Mouse (Mus musculus): Measurements from ENCODE around the gene BC107364.
"Not testable (repeated sequence)": the region's sequence is repeated elsewhere in the genome, so short reads cannot be mapped to it uniquely, and the experiment has no call there.

Gene BC107364

DNA sequence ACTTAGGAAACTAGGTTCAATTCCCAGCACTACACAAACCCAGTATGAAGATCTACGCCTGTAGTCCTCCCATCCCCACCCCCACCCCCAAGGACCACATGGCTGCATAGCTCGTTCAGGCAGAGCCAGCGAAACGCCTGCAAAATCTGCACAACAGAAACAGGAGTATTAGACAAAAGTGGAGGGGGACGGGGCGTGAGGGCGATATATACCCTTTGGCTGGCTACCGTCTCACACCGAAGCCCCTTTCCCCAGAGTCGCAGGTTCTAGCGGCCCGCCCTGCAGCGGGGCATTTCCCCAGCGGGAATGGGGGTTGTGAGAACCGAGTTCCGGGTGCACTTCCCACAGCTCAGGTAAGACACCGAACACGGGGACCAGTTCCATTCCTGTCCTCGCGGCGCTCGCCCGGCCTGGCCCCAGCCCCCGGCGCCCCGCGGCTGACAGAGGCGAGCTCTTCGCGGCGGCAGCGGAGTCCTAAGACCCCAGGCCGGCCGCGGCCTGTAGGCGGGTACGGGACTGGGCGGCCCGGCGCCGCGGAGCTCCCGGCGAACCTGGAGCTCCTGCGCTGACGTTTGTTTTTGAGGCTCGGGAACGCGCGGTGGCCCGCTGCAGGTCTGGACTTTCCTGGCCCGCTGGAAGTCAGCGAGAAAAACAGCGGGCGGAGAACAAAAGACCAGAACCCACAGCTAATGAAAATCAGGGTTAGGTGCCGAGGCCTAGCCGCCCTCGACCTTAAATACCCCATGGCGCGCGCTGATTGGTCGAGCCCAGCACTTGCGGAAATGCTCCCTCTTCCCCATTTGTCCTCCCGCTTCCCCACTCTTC, 37.8 kb downstream of the BC107364 start:
- DNase-seq (ENCODE audit: low spot score in 2 of 2): peak; percentile 32 to 45

DNA sequence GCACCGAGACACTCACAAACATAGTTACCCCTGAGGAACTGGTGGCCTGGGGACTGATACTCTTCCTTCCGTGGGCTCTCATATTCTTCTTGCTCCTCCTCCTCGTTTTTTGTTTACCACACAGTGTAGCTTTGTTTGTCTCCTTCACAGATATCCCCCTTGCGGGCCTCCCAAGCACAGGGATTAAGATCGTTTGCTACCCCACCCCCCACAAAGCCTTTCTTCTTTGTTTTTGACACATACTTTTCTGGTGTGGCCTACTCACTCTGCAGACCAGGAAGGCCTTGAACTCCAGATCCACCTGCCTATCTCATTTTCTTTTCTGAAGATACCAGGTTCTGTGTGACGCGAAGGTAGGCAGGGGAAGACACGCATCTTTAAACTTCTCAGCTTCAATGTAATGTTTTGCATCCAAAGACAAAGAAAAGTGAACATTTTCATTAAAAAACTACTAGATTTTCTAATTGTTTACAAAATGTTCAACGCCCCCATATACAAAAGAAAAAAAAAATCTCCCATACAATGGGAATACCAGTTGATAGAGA, 38.5 kb downstream of the BC107364 start:
- DNase-seq (ENCODE audit: low spot score in 2 of 2): no peak

DNA sequence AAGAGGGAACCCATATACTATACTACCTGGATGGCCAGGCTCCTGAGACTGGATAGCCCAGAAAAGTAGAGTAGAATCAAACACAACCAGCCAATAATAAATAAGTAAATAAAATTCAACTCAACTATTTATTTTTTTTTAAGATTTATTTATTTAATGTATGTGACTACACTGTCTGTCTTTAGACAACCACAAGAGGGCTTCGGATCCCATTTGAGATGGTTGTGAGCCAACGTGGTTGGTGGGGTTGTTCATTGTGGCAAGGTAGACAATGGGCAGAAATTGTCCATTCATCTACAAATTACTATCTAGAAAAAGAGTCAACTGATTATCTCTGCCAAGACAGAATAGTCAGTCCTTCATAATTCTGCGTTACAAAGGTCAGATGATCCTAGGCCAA, 40.3 kb downstream of the BC107364 start:
- DNase-seq (ENCODE audit: low spot score in 2 of 2): no peak

DNA sequence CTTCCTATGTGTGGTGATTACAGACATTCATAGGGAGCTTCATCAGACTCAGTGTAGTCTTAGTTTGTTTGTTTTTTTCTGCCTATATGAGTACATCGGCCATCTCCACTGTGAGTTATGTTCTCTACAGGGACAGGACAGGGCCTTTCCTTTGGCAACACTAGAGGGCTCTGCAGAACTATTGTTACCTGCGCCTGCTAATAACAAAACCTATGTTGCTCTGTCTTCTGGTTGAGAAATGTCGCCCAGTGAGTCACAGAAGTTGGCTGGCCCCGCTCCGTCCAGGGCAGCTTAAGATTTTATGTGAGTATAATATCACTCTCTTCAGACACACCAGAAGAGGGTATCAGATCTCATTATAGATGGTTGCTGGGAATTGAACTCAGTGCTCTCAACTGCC, 41.1 kb downstream of the BC107364 start:
- DNase-seq (ENCODE audit: low spot score in 2 of 2): no peak

DNA sequence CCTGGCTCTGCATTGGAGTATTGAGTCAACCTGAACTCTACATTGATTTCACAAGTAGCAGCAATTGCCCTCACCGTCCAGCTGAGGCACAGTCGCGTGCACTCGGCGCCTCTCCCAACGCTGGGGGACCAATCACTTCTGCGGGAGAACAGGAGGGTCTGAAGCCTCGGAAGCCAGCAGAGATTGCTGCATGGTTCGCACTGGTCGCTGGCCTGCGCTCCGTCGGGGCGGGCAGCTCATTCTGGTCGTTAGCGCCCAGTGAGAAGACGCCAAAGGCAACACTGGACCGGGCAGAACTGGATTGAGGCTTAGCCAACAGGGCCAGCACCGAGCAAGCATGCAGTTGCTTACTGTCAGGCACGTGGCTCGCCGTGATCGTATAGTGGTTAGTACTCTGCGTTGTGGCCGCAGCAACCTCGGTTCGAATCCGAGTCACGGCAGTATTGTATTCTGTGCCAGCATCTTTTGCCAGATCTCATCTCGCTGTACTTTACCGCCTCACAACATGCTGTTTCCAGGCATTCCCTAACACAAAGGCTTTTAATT, 42.3 kb downstream of the BC107364 start:
- DNase-seq (ENCODE audit: low spot score in 2 of 2): no peak

DNA sequence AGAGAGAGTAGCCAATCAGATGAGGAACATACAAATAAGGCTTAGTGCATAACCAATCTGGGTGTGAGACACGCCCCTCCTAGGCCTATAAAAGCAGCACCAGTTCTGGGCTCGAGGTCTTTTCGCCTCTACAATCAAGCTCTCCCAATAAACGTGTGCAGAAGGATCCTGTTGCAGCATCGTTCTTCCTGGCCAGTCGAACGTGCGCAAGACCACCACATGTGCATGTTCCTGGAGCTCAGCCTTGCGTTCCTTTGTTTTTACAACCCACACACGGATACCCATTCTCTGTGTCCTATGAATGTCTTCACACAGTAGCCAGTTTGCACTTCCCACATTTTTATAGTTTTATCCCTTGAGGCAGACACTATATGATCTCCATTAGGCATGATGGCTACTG, 44.0 kb downstream of the BC107364 start:
- DNase-seq (ENCODE audit: low spot score in 2 of 2): not testable (repeated sequence)

DNA sequence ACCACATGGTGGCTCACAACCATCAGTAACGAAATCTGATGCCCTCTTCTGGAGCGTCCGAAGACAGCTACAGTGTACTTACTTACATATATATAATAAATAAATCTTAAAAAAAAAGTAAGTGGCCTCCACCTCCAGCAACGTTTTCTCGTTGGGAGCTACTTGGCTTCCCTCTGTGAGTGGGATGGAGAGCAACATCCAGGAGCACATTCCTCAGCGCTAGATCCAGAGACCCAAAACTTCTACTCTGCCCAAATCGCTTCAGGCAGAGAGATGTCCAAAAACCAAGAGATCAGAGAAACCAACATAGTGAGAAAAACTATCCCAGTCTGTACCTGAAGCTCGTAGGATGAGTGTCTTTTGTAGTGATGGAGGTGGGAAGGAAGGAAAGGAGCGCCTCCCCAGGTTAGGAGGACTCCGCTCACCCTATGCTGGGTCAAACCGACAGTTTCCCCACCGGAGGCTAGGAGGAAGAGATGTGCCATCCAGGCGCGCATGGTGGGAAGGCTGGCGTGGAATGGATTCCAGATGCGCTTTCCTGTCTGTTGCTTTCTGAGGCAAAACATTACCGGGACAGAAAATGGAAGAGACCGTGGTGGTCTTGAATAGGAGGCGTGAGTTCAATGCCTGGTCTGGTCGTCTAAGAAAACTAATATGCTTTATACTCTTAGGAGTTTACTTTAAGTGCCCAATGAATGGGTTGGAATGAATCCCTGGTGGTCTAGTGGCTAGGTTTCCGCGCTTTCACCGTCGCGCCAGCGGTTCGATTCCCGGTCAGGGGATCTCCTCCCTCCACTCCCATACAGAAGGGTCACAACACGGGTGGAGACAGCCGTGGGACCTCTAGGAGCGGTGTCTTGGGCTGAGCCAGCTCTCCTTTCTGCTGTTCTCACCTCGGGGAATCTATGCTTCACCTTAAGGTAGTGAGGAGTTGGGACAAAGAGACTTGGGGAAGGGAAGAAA, 46.3 kb downstream of the BC107364 start:
- DNase-seq (ENCODE audit: low spot score in 2 of 2): no peak

DNA sequence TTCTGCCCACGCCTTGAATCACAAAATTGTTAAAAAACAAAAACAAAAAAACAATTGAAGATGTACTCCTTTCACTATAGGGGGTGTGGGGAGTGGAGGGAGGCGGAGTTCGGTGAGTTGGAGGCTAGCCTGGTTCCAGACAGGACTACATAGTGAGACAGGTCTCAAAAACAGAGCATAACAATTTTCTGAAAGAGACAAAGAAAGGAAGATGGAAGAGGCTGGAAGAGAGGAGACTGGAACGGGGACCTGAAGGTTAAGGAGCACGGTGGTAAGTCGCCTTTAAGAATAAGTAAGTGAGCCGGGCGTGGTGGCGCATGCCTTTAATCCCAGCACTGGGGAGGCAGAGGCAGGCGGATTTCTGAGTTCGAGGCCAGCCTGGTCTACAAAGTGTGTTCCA, 47.1 kb downstream of the BC107364 start:
- no peak for DNase-seq (ENCODE audit: low spot score in 2 of 2)

DNA sequence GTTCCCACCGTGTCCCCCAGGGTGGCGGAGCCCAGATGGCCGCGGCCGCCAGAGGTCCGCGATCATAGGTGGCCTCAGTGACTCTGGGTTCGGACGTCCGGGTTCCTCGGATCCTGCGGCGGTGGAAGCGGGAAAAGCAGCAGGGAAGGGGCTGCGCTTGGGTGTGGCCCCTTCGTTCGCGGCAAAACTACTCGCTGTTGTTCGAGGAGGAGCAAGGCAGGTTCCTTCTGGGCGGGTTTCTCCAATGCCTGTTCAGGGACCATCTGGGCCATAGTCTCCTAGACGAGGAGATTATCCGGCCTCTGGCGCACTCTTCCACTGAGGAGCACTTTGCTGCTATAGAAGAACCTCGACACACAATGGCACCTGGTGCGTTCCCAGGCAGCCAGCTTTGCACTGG, 47.7 kb downstream of the BC107364 start:
- no peak for DNase-seq (ENCODE audit: low spot score in 2 of 2)

DNA sequence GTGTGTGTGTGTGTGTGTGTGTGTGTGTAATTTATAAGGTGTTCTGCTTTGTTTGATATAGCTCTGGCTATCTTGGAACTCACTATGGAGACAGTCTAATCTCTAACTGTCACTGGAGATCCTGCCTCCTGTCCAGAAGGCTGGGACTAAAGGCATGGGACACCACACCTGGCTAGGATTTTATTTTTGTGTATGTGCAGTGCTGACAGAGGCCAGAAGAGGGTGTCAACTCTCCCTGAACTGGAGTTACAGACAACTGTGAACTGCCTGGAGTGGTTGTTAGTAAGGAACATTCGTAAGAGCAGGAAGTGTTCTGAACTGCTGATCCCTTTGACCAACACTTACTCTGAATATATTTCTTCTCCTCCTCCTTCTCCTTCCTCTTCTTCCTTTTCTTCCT, 49.1 kb downstream of the BC107364 start:
- DNase-seq (ENCODE audit: low spot score in 2 of 2): no peak

DNA sequence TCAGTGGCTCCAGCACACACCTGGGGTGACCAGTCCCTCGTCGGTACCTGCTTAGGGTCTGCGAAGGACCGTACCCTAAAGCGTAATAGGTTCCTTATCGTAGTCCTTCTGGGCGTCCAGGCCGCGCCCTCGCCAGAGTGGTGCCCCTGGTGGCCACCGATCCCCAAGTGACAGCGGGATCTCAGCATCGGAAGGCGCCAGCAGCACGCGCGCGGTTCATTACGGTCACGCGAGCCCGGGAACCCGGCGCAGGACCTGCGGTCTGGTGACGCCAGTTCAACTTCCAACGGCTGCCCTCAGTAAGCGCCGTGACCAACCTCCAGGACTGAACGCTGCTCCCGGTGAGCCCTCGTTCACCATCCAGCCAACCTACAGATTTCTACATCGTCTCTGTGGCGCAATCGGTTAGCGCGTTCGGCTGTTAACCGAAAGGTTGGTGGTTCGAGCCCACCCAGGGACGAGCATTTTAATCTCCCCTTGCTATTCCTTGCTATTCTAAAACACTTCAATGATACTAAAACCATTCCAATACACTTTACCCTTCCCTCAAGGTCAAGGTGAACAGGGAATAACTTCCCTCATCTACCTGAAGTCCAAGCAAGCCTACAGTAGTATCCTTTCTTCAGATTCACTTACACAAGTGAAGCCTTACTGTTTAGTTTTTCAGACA, 50.1 kb downstream of the BC107364 start:
- no peak for DNase-seq (ENCODE audit: low spot score in 2 of 2)

DNA sequence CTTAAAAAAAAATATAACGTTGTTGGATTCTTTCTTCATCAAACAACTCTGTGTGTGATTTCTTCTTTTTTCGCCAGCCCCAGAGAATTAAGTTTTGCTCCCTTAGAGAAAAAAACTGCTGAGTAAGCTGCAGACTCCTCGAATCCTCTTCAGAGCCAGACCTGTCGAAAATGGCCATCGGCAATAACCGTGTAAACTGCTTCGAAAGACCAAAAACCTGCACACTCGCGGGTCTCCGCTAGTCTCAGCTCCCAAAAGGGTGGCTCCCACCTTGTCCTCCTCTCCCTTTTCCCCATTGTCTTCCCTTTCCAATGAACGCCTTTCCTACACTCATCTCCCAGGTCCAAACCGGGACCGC, 50.7 kb downstream of the BC107364 start:
- DNase-seq (ENCODE audit: low spot score in 2 of 2): no peak

DNA sequence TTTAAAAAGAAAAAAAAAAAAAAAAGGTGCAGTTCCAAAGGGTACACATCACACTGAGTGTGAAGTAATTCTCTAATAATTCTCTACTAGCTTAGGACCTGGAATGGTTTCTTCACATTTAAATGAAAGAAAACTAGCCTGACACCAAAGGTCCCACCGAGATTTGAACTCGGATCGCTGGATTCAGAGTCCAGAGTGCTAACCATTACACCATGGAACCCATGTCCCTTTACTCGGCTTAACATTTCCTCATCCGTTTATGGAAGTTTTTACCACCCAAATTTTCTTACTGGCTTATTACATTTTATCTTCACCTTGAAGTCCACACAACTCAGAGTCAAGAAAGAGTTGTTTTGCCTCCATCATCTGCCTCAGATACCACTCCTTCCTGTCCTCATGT, 53.2 kb downstream of the BC107364 start:
- DNase-seq (ENCODE audit: low spot score in 2 of 2): no peak

DNA sequence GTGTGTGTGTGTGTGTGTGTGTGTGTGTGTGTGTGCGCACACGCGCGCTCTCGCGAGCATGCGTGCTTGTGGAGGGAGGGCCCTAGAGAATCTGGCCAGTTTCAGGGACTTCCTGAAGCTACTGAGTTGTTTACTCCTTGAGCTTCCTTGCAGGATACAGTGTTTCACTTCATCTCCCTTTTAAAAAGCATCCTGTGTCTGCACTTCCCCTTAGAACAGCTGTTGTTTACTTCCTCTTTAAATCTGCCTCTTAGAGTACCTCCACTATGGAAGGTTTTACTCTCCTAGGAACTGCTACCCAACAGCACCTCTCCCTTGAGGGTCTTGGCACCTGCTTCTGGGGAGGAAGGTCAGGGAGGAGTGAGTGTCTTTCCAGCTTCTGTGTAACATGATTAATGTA, 55.2 kb downstream of the BC107364 start:
- DNase-seq (ENCODE audit: low spot score in 2 of 2): no peak

DNA sequence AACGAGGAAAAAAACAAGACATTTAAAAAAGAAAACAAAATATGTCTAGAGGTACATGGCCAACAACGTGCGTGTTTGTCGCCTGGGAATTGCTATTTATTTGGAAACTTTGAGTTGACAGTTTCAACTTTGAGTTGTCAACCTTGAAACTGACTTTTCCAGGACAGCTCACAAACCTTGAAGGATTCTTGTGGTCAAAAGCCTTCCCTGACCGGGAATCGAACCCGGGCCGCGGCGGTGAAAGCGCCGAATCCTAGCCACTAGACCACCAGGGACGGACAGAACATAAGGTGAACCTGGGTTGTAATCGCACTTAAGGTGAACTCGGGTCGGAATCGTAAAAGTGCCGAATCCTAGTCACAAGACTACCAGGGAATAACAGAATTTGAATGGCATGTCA, 64.9 kb downstream of the BC107364 start:
- not testable (repeated sequence) for DNase-seq (ENCODE audit: low spot score in 2 of 2)
